Mouse (Mus musculus) CH12.LX (cell line): ENCODE data around the gene Arhgef18. TPM values are rescaled to one million over a fixed set of nuclear protein-coding genes. Genes with fewer than 3 reads are reported as not detected.

Experiments used
- DNase-seq: peaks from one replicate; pipeline ENCODE4 v3.0.0-alpha.2; 2013; ENCODE audit errors: extremely low read depth
- H3K27ac ChIP-seq: 2 replicates; pipeline ENCODE4 v1.5.1; 2012; ENCODE audit warnings: low read depth, mild to moderate bottlenecking, control low read depth, moderate library complexity; ENCODE audit not compliant: insufficient read depth
- H3K27me3 ChIP-seq: replicated peaks from 2 replicates; pipeline ENCODE3; 2012; ENCODE audit warnings: inconsistent platforms
- H3K36me3 ChIP-seq, 2 experiments: replicated peaks in 1 of 2; 2 replicates each; pipeline versions ENCODE3 to v1.6.1; 2012; ENCODE audit warnings: inconsistent platforms in 1 of 2, low read length in 1 of 2, mild to moderate bottlenecking in 1 of 2, mixed read lengths in 1 of 2, moderate library complexity in 1 of 2; ENCODE audit not compliant: control insufficient read depth in 1 of 2, insufficient read depth in 1 of 2
- H3K4me1 ChIP-seq, 2 experiments: 2 replicates each; pipeline ENCODE4 v1.6.1; 2012; ENCODE audit warnings: inconsistent platforms in 1 of 2, moderate library complexity in 1 of 2; ENCODE audit not compliant: insufficient read depth in 2 of 2, control insufficient read depth in 1 of 2
- H3K4me2 ChIP-seq: 2 replicates; pipeline ENCODE4 v1.6.1; 2012; ENCODE audit warnings: low read depth, mild to moderate bottlenecking, control low read depth; ENCODE audit not compliant: poor library complexity, insufficient read depth, severe bottlenecking
- H3K4me3 ChIP-seq, 3 experiments: fragments of 150-350 bp in 1 of 3; sonication (generic) in 1 of 3; replicated peaks in 1 of 3; 2 replicates each; pipeline versions ENCODE3 to v1.5.1; 2011 to 2012; ENCODE audit warnings: low read depth in 2 of 3, low read length in 2 of 3, mild to moderate bottlenecking in 2 of 3, moderate library complexity in 2 of 3, control low read depth in 1 of 3, improper control_type of control experiment in 1 of 3, inconsistent platforms in 1 of 3, mixed read lengths in 1 of 3; ENCODE audit not compliant: poor library complexity in 1 of 3
- H3K79me2 ChIP-seq: replicated peaks from 2 replicates; pipeline ENCODE4 v1.6.1; 2012; ENCODE audit warnings: mild to moderate bottlenecking, moderate library complexity; ENCODE audit not compliant: control insufficient read depth, poor library complexity, insufficient read depth, severe bottlenecking; ENCODE audit errors: extremely low read depth
- H3K9ac ChIP-seq: 2 replicates; pipeline ENCODE4 v1.6.1; 2012; ENCODE audit warnings: low read depth, mild to moderate bottlenecking, control low read depth, moderate library complexity; ENCODE audit not compliant: insufficient read depth
- H3K9me3 ChIP-seq: replicated peaks from 2 replicates; pipeline ENCODE3; 2012; ENCODE audit warnings: low read length, inconsistent platforms, mixed read lengths
- BHLHE40 ChIP-seq: IDR thresholded peaks from 2 replicates; pipeline ENCODE4 v1.6.1; 2011; ENCODE audit warnings: mild to moderate bottlenecking, low read depth, low read length, improper control_type of control experiment
- CTCF ChIP-seq, 2 experiments: IDR thresholded peaks in 1 of 2; conservative IDR thresholded peaks in 1 of 2; 2 replicates each; pipeline ENCODE4 v1.5.1; 2011 to 2012; ENCODE audit warnings: low read depth in 2 of 2, low read length in 2 of 2, improper control_type of control experiment in 1 of 2, inconsistent platforms in 1 of 2, mild to moderate bottlenecking in 1 of 2, moderate library complexity in 1 of 2
- EP300 ChIP-seq: IDR thresholded peaks from 2 replicates; pipeline ENCODE4 v1.6.1; 2011; ENCODE audit warnings: low read length, improper control_type of control experiment
- IRF4 ChIP-seq: IDR thresholded peaks from 2 replicates; pipeline ENCODE4 v1.6.1; 2014; ENCODE audit warnings: low read depth, mild to moderate bottlenecking, inconsistent platforms, low read length, improper control_type of control experiment
- JUN ChIP-seq: IDR thresholded peaks from 2 replicates; pipeline ENCODE4 v1.6.1; 2011; ENCODE audit warnings: low read depth, mild to moderate bottlenecking, low read length, improper control_type of control experiment, moderate library complexity; ENCODE audit not compliant: insufficient read depth
- MAFK ChIP-seq: IDR thresholded peaks from 2 replicates; pipeline ENCODE4 v1.6.1; 2011; ENCODE audit warnings: low read length, improper control_type of control experiment; ENCODE audit not compliant: insufficient replicate concordance
- MAX ChIP-seq: IDR thresholded peaks from 2 replicates; pipeline ENCODE4 v1.6.1; 2011; ENCODE audit warnings: low read length, improper control_type of control experiment
- MYC ChIP-seq: IDR thresholded peaks from 2 replicates; pipeline ENCODE4 v1.6.1; 2011; ENCODE audit warnings: low read depth, mild to moderate bottlenecking, improper control_type of control experiment, low read length
- POLR2AphosphoS2 ChIP-seq: IDR thresholded peaks from 2 replicates; pipeline ENCODE4 v1.6.1; 2011; ENCODE audit warnings: low read depth, low read length, improper control_type of control experiment
- RAD21 ChIP-seq: IDR thresholded peaks from 2 replicates; pipeline ENCODE4 v1.6.1; 2011; ENCODE audit warnings: low read depth, mild to moderate bottlenecking, low read length, improper control_type of control experiment, moderate library complexity
- RCOR1 ChIP-seq: conservative IDR thresholded peaks from 2 replicates; pipeline ENCODE4 v1.6.1; 2012; ENCODE audit warnings: low read depth, mild to moderate bottlenecking, inconsistent platforms, low read length, improper control_type of control experiment
- SMC3 ChIP-seq: IDR thresholded peaks from 2 replicates; pipeline ENCODE4 v1.6.1; 2011; ENCODE audit warnings: low read depth, low read length, improper control_type of control experiment
- TBP ChIP-seq: conservative IDR thresholded peaks from 2 replicates; pipeline ENCODE4 v1.6.1; 2011; ENCODE audit warnings: low read depth, low read length, improper control_type of control experiment
- USF1 ChIP-seq: IDR thresholded peaks from 2 replicates; pipeline ENCODE4 v1.6.1; 2014; ENCODE audit warnings: low read depth, mild to moderate bottlenecking, inconsistent platforms, low read length, improper control_type of control experiment
- ZNF384 ChIP-seq: IDR thresholded peaks from 2 replicates; pipeline ENCODE4 v1.6.1; 2012; ENCODE audit warnings: low read depth, low read length, improper control_type of control experiment, inconsistent platforms
- dilution Hi-C: fragments of 300-500 bp; cut with MboI; formaldehyde crosslinking; loops from 2 replicates; pipeline ENCODE4 v1.14.3; 2020; ENCODE audit warnings: low sequenced_read_pairs; ENCODE audit not compliant: extremely low pct_unique_long_range_greater_than_20kb, extremely low pct_ligation_motif_present
- in situ Hi-C: fragments of 300-500 bp; cut with MboI; formaldehyde crosslinking; loops from 3 replicates; pipeline ENCODE4 v1.14.3; 2019; ENCODE audit warnings: low sequenced_read_pairs, low pct_ligation_motif_present, low pct_unique_long_range_greater_than_20kb, mixed read lengths
- polyA plus RNA-seq: library from polyadenylated mRNA; unstranded; fragments of >175 nt; gene quantifications from 2 replicates; pipeline ENCODE4 v1.2.1, GENCODE M21; 2012; ENCODE audit warnings: low read depth; ENCODE audit not compliant: insufficient read length
- total RNA-seq, 2 experiments: library from RNA; depleted of rRNA; stranded (reverse); fragments of 300-350 nt in 1 of 2; fragments of >200 nt in 1 of 2; gene quantifications; 2 replicates each; pipeline ENCODE4 v1.2.3; 2012 to 2014

Gene Arhgef18
- total and polyA plus RNA-seq, 3 experiments, result 0.21 to 0.26 TPM; not detected in 1

DNA sequence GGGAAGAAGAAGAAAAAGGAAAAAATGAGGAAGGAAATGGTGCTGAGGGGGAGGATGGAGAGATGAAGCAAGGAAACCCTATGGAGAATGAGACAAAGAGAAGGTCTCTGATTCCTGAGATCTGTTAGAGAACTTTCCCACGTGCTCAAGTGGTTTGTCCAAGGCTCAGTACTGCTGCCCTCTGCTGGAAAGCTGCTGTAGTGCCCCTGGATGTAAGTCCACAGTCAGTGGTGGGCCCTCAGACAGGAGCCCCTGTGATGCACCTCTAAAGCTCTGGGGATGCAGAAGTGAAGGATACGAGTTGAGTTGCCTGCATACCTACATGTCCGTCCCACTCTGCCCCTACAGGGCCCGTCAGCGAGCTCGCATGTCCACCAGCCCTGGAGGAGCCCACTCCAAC, 5.5 kb upstream of the Arhgef18 start:
- no peak overlapping the region for H3K9ac ChIP-seq
- dilution Hi-C loops, result no loop called here
- peak; percentile 68 for DNase-seq
- no peaks in the 10 kb centered on the region for H3K36me3 ChIP-seq
- TF ChIP-seq RAD21, result peak; percentile 60
- no peak for TF ChIP-seq ZNF384
- TF ChIP-seq RCOR1, result no peak
- TF ChIP-seq BHLHE40, result peak; percentile 68
- TF ChIP-seq EP300, result no peak
- peak; percentile 97 for TF ChIP-seq MYC
- no peak for TF ChIP-seq IRF4
- TF ChIP-seq JUN, result no peak
- TF ChIP-seq MAX, result peak; percentile 87
- TF ChIP-seq TBP, result no peak
- peak; percentile 66 for TF ChIP-seq SMC3
- TF ChIP-seq USF1, result peak; percentile 19; the same call in 1 of the 2 replicates
- TF ChIP-seq CTCF (conservative IDR thresholded peaks at IDR 0.05 in 1 of 2, IDR thresholded peaks at IDR 0.05 in 1 of 2; ENCODE audit: low read depth in 2 of 2, low read length in 2 of 2), result peak; percentile 75 to 80
- TF ChIP-seq, all 38 proteins: peak for 7
- H3K79me2 ChIP-seq, result no peaks in the 10 kb centered on the region
- H3K27me3 ChIP-seq, result no peaks in the 10 kb centered on the region
- no peaks in the 10 kb centered on the region for H3K4me1 ChIP-seq
- no peak overlapping the region for H3K4me2 ChIP-seq
- H3K27ac ChIP-seq, result no peak overlapping the region
- H3K4me3 ChIP-seq, result no peak overlapping the region
- no peaks in the 10 kb centered on the region for H3K9me3 ChIP-seq
- in situ Hi-C loops, result no loop called here

DNA sequence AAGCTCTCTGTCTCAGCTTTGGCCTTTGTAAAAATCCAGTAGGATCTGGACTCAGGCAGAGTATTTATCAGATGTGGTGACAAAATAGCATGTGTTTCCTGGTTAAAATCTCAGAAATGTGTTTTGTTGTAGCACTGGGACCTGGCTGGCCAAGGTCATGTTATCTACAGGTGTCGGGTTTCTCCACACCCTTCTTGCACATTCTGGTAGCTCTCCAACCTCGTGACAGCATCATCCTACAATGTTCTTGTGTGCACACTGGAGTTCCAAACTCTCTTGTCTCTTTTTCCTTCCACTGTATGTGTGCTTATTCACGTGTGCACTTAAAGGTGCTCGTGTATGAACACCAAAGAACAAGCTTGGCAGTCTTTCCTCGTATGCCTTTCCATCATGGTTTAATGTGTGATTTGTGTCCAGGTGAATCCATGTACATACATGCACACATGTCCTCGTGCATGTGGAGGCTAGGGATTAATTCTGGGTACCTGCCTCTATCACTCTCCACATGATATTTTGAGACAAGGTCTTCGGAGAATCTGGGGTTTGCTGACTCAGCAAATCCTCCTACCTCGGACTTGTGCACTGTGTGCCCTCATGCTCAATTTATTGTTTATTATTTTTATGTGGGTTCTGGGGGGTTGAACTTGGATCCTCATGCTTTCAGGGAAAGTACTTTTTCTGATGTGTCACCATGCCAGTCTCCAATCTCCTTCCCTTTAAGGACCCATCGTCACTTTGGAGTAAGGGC, 4.0 kb upstream of the Arhgef18 start:
- Histone ChIP-seq H3K27ac (no peak overlapping the region), H3K4me1 (no peaks in the 10 kb centered on the region), H3K9ac (no peak overlapping the region), H3K79me2 (no peaks in the 10 kb centered on the region), H3K36me3 (no peaks in the 10 kb centered on the region), H3K4me2 (no peak overlapping the region), H3K27me3 (no peaks in the 10 kb centered on the region), H3K9me3 (no peaks in the 10 kb centered on the region), H3K4me3 (no peak overlapping the region)
- no peak for DNase-seq
- in situ Hi-C loops (no loop called here), dilution Hi-C loops (no loop called here)
- no peak for TF ChIP-seq POLR2AphosphoS2
- TF ChIP-seq RAD21, result no peak
- TF ChIP-seq MAFK, result peak; percentile 96
